Mouse (Mus musculus) NIH3T3 (cell line): ENCODE data around the gene Vmn1r37.
"Not testable (repeated sequence)": the region's sequence is repeated elsewhere in the genome, so short reads cannot be mapped to it uniquely, and the experiment has no call there.

ENCODE experiments used
- DNase-seq: peaks from one replicate; pipeline ENCODE4 v3.0.0-alpha.2; 2012; ENCODE audit warnings: low read depth

Vmn1r37 gene

DNA sequence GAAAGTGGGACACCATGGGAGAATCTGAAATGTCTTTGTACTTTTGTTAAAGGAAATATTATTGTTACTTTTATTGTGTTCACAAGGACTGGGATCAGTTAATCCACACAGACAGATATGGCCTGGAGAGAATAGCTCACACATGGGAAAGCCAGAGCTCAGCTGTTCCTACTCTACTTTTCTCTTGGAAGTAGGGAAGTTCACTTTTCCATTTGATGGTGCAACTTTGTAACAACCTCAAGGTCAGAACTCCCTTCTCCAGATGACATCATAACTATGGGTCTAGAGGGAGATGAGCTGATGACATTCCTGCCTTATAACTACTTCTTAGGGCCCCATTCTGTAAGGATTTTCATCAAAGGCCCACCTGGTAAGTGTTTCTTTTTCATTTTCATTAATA is at the start of gene Vmn1r37:
Gene Vmn1r37 (plus strand): TSS at position 301 of the 400 bp plus-strand sequence.
- not testable (repeated sequence) for DNase-seq

GRCm38 (mm10) chr6:66685806-66686205 is 43.4 kb upstream of the Vmn1r37 start, which contains the start of gene Vmn1r35:
TSS of gene Vmn1r35 (minus strand) at chr6:66685906.
- DNase-seq, result no peak

DNA sequence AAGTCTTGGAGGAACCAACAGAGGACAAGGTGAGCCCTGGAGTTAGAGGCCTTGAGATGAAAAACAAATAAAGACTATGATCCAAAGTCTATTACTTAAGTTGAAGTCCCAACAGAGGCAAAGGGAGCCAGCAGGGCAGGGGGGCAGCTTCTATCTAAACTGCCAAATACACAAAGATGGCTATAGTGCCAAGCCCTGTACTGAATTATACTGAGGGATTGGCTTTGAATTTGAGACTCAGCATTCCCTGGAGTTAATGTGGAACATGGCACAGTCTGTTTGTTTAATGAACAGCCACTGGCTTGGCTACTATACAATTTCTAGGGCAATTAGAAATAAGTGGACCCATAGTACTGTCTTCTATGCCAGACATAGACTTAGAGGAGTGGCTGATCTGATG is 20.3 kb upstream of the Vmn1r37 start:
- no peak for DNase-seq

- DNase-seq, result no peak
Measured at GRCm38 (mm10) chr6:66713854-66714253, 15.3 kb upstream of the Vmn1r37 start.

DNA sequence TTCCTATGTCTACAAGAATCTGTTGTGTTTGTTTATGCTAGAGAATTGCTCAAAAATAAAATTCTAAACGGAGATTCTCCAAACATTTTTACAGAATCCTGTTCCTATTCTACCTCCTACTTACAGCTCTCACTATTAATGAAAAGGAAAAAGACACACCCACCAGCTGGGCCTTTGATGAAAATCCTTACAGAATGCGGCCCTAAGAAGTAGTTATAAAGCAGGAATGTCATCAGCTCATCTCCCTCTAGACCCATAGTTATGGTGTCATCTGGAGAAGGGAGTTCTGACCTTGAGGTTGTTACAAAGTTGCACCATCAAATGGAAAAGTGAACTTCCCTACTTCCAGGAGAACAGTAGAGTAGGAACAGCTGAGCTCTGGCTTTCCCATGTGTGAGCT is 10.1 kb upstream of the Vmn1r37 start, which contains the start of gene Vmn1r36:
Gene Vmn1r36 (minus strand): TSS at position 101 of the 400 bp plus-strand sequence.
- DNase-seq, result not testable (repeated sequence)

- not testable (repeated sequence) for DNase-seq
Measured at GRCm38 (mm10) chr6:66782527-66782926, 53.3 kb downstream of the Vmn1r37 start, which contains the start of gene Vmn1r38. TSS of gene Vmn1r38 (minus strand) at chr6:66782627.
